Mouse (Mus musculus): ENCODE results near the gene Gsdma3.

GRCm38 (mm10) chr11:98590548-98591445 is 35.4 kb upstream of the Gsdma3 start:
- TF ChIP-seq POLR2A (IDR thresholded peaks at IDR 0.05; ENCODE audit: low read depth, low read length) = no peak
- no peak for TF ChIP-seq CTCF (IDR thresholded peaks at IDR 0.05; ENCODE audit: extremely low read depth, insufficient read depth, insufficient read length, insufficient replicate concordance)
